Mouse (Mus musculus) forebrain, embryonic 14.5 days (tissue): ENCODE data around the gene Rufy4. TPM values are rescaled to one million over a fixed set of nuclear protein-coding genes. Genes with fewer than 3 reads are reported as not detected.
A peak's percentile ranks its signal among the peaks of the same experiment; 100 is the strongest.

Experiments
- ATAC-seq: fragments of 200-750 bp; cut with Nextera tagmentation; 2 replicates; pipeline ENCODE4 v1.8.0; 2017; ENCODE audit warnings: mild to moderate bottlenecking, moderate library complexity
- DNase-seq: peaks from one replicate; pipeline ENCODE4 v3.0.0-alpha.2; 2015; ENCODE audit warnings: low spot score
- H3K27ac ChIP-seq: fragments of 300-500 bp; sonication (generic); 2 replicates; pipeline ENCODE4 v1.5.1; 2014; ENCODE audit warnings: low read depth, mild to moderate bottlenecking, control low read depth, low read length, moderate library complexity
- H3K27me3 ChIP-seq: fragments of 300-500 bp; sonication (generic); replicated peaks from 2 replicates; pipeline ENCODE4 v1.6.1; 2014; ENCODE audit warnings: low read length, control low read depth, mixed read lengths; ENCODE audit not compliant: control insufficient read depth, insufficient read depth
- H3K36me3 ChIP-seq: fragments of 300-500 bp; sonication (generic); 2 replicates; pipeline ENCODE4 v1.6.1; 2014; ENCODE audit warnings: low read length, control low read depth; ENCODE audit not compliant: control insufficient read depth, insufficient read depth
- H3K4me1 ChIP-seq: fragments of 300-500 bp; sonication (generic); 2 replicates; pipeline ENCODE4 v1.6.1; 2014; ENCODE audit warnings: antibody characterized with exemption, low read length, control low read depth; ENCODE audit not compliant: control insufficient read depth, insufficient read depth
- H3K4me2 ChIP-seq: fragments of 300-500 bp; sonication (generic); 2 replicates; pipeline ENCODE4 v1.6.1; 2014; ENCODE audit warnings: mild to moderate bottlenecking, control low read depth, low read length
- H3K4me3 ChIP-seq: fragments of 300-500 bp; sonication (generic); 2 replicates; pipeline ENCODE4 v1.5.1; 2014; ENCODE audit warnings: low read depth, low read length, control low read depth
- H3K9ac ChIP-seq: fragments of 300-500 bp; sonication (generic); 2 replicates; pipeline ENCODE4 v1.6.1; 2014; ENCODE audit warnings: mild to moderate bottlenecking, low read length, control low read depth, moderate library complexity
- H3K9me3 ChIP-seq: fragments of 300-500 bp; sonication (generic); replicated peaks from 2 replicates; pipeline ENCODE4 v1.6.1; 2016; ENCODE audit warnings: low read length, control low read depth, mixed read lengths; ENCODE audit not compliant: control insufficient read depth
- WGBS: fragments of 180-500 bp; shearing (Covaris S2); extraction: QIAGEN DNeasy Blood & Tissue Kit; methylation state at CpG from one replicate; pipeline ENCODE4 v1.1.7; 2014; 5-methylcytosine and 5-hydroxymethylcytosine counted together
- polyA plus RNA-seq: library from polyadenylated mRNA; unstranded; fragments of >200 nt; fragmentation: Nextera tagmentation; extraction: Ambion mirVana; gene quantifications from 2 replicates; pipeline ENCODE4 v1.2.1, GENCODE M21; 2014

The Rufy4 gene
- 0.24 and 0.27 TPM in 2 replicates for polyA plus RNA-seq

GRCm38 (mm10) chr1:74124991-74125552, at the start of gene Rufy4:
Gene Rufy4, plus strand, starts transcription at chr1:74125541.
- DNase-seq (peak; percentile 90), ATAC-seq (peak; percentile 54)
- H3K9ac ChIP-seq = peak within 1 kb of the TSS; percentile 67
- peaks cover 11% of the 10 kb centered on the region; the same call in 1 of the 2 replicates for H3K4me1 ChIP-seq
- H3K4me2 ChIP-seq = peak within 1 kb of the TSS; percentile 87
- no peaks in the 10 kb centered on the region for H3K27me3 ChIP-seq
- H3K9me3 ChIP-seq = no peaks in the 10 kb centered on the region
- H3K4me3 ChIP-seq = peak within 1 kb of the TSS; percentile 46
- under 1% methylated on average over 12 of the region's 12 CpGs for WGBS
- H3K27ac ChIP-seq = no peak within 1 kb of the TSS
- H3K36me3 ChIP-seq = no peaks in the 10 kb centered on the region

GRCm38 (mm10) chr1:74076230-74076629, 49.1 kb upstream of the Rufy4 start:
- Histone ChIP-seq H3K27ac (no peak overlapping the region), H3K9ac (no peak overlapping the region), H3K36me3 (no peaks in the 10 kb centered on the region), H3K4me1 (no peaks in the 10 kb centered on the region), H3K4me2 (no peak overlapping the region), H3K4me3 (no peak overlapping the region), H3K9me3 (no peaks in the 10 kb centered on the region), H3K27me3 (no peaks in the 10 kb centered on the region)
- DNase-seq (no peak), ATAC-seq (no peak)
- 87% methylated on average over 4 of the region's 4 CpGs for WGBS

GRCm38 (mm10) chr1:74077353-74077752, 48.0 kb upstream of the Rufy4 start:
- peak; percentile 71 for DNase-seq
- Histone ChIP-seq H3K9ac (no peak overlapping the region), H3K4me1 (no peaks in the 10 kb centered on the region), H3K36me3 (no peaks in the 10 kb centered on the region), H3K4me3 (no peak overlapping the region), H3K27ac (no peak overlapping the region), H3K9me3 (no peaks in the 10 kb centered on the region), H3K4me2 (no peak overlapping the region), H3K27me3 (no peaks in the 10 kb centered on the region)
- whole genome bisulfite sequencing = 12% methylated on average over 2 of the region's 2 CpGs
- no peak for ATAC-seq

- no peak overlapping the region for H3K4me2 ChIP-seq
- H3K9ac ChIP-seq = no peak overlapping the region
- no peak overlapping the region for H3K4me3 ChIP-seq
- H3K9me3 ChIP-seq = no peaks in the 10 kb centered on the region
- H3K4me1 ChIP-seq = no peaks in the 10 kb centered on the region
- no peak for ATAC-seq
- H3K27ac ChIP-seq = no peak overlapping the region
- no peaks in the 10 kb centered on the region for H3K27me3 ChIP-seq
- H3K36me3 ChIP-seq = no peaks in the 10 kb centered on the region
- 60% methylated on average over 2 of the region's 2 CpGs for WGBS
- no peak for DNase-seq
Observed at GRCm38 (mm10) chr1:74081573-74081989, 43.8 kb upstream of the Rufy4 start.

- peak; percentile 56 for DNase-seq
- Histone ChIP-seq H3K4me2 (no peak overlapping the region), H3K36me3 (no peaks in the 10 kb centered on the region), H3K4me3 (no peak overlapping the region), H3K27me3 (no peaks in the 10 kb centered on the region), H3K4me1 (no peaks in the 10 kb centered on the region), H3K27ac (no peak overlapping the region), H3K9me3 (no peaks in the 10 kb centered on the region), H3K9ac (no peak overlapping the region)
- peak; percentile 37; the same call in 1 of the 2 replicates for ATAC-seq
- WGBS = 18% methylated on average over 6 of the region's 6 CpGs
Observed at GRCm38 (mm10) chr1:74082841-74083463, 42.4 kb upstream of the Rufy4 start.

- Histone ChIP-seq H3K36me3 (no peaks in the 10 kb centered on the region), H3K9me3 (no peaks in the 10 kb centered on the region), H3K9ac (no peak overlapping the region), H3K27ac (no peak overlapping the region), H3K4me3 (no peak overlapping the region), H3K4me2 (no peak overlapping the region), H3K27me3 (no peaks in the 10 kb centered on the region), H3K4me1 (no peaks in the 10 kb centered on the region)
- WGBS = 70% methylated on average over 6 of the region's 6 CpGs
- DNase-seq (no peak), ATAC-seq (no peak)
Observed at GRCm38 (mm10) chr1:74084065-74084705, 41.2 kb upstream of the Rufy4 start.

GRCm38 (mm10) chr1:74084752-74085151, 40.6 kb upstream of the Rufy4 start:
- H3K4me2 ChIP-seq = no peak overlapping the region
- H3K36me3 ChIP-seq = no peaks in the 10 kb centered on the region
- no peaks in the 10 kb centered on the region for H3K4me1 ChIP-seq
- no peak overlapping the region for H3K9ac ChIP-seq
- no peak for ATAC-seq
- no peaks in the 10 kb centered on the region for H3K27me3 ChIP-seq
- H3K27ac ChIP-seq = no peak overlapping the region
- WGBS = 45% methylated on average over 5 of the region's 5 CpGs
- no peak overlapping the region for H3K4me3 ChIP-seq
- no peak for DNase-seq
- H3K9me3 ChIP-seq = no peaks in the 10 kb centered on the region

- Histone ChIP-seq H3K9ac (no peak overlapping the region), H3K4me2 (no peak overlapping the region), H3K27me3 (no peaks in the 10 kb centered on the region), H3K27ac (no peak overlapping the region), H3K36me3 (no peaks in the 10 kb centered on the region), H3K9me3 (no peaks in the 10 kb centered on the region), H3K4me3 (no peak overlapping the region), H3K4me1 (no peaks in the 10 kb centered on the region)
- no peak for DNase-seq
- WGBS = 85% methylated on average over 7 of the region's 7 CpGs
- ATAC-seq = no peak
Observed at GRCm38 (mm10) chr1:74085566-74085965, 39.8 kb upstream of the Rufy4 start.

GRCm38 (mm10) chr1:74088569-74088968, 36.8 kb upstream of the Rufy4 start:
- no peaks in the 10 kb centered on the region for H3K27me3 ChIP-seq
- ATAC-seq (no peak), DNase-seq (no peak)
- WGBS = 79% methylated on average over 1 of the region's 1 CpGs
- no peak overlapping the region for H3K27ac ChIP-seq
- no peak overlapping the region for H3K4me2 ChIP-seq
- H3K9me3 ChIP-seq = no peaks in the 10 kb centered on the region
- H3K4me1 ChIP-seq = 0 out of 2 replicates have a peak, but pooled peaks cover 2% of the 10 kb centered on the region
- no peak overlapping the region for H3K9ac ChIP-seq
- no peak overlapping the region for H3K4me3 ChIP-seq
- no peaks in the 10 kb centered on the region for H3K36me3 ChIP-seq
